Mouse (Mus musculus) MEL (cell line): ENCODE results near the gene Cpeb3.

ENCODE experiments used
- BHLHE40 ChIP-seq: IDR thresholded peaks from 2 replicates; pipeline ENCODE4 v1.6.1; 2012; ENCODE audit warnings: low read depth, mild to moderate bottlenecking, inconsistent platforms, low read length, improper control_type of control experiment, borderline replicate concordance
- CHD2 ChIP-seq: IDR thresholded peaks from 2 replicates; pipeline ENCODE4 v1.6.1; 2011; ENCODE audit warnings: low read length, improper control_type of control experiment
- CTCF ChIP-seq, 3 experiments: IDR thresholded peaks in 2 of 3; conservative IDR thresholded peaks in 1 of 3; 2 replicates each; pipeline ENCODE4 v1.5.1; 2011 to 2012; ENCODE audit warnings: low read length in 3 of 3, low read depth in 2 of 3, mild to moderate bottlenecking in 2 of 3, improper control_type of control experiment in 1 of 3, inconsistent platforms in 1 of 3, mixed read lengths in 1 of 3, moderate library complexity in 1 of 3; ENCODE audit not compliant: control insufficient read depth in 1 of 3, insufficient read depth in 1 of 3, poor library complexity in 1 of 3, severe bottlenecking in 1 of 3
- E2F4 ChIP-seq: IDR thresholded peaks from 2 replicates; pipeline ENCODE4 v1.6.1; 2011; ENCODE audit warnings: low read depth, low read length, improper control_type of control experiment, borderline replicate concordance
- ETS1 ChIP-seq: IDR thresholded peaks from 2 replicates; pipeline ENCODE4 v1.6.1; 2012; ENCODE audit warnings: low read depth, mild to moderate bottlenecking, inconsistent platforms, low read length, improper control_type of control experiment, moderate library complexity
- MAX ChIP-seq: IDR thresholded peaks from 2 replicates; pipeline ENCODE4 v1.6.1; 2011; ENCODE audit warnings: low read length, improper control_type of control experiment
- POLR2A ChIP-seq, 2 experiments: IDR thresholded peaks; 2 replicates each; pipeline ENCODE4 v1.6.1; 2011 to 2012; ENCODE audit warnings: low read length in 2 of 2, mild to moderate bottlenecking in 2 of 2, control low read depth in 1 of 2, improper control_type of control experiment in 1 of 2, low read depth in 1 of 2, moderate library complexity in 1 of 2; ENCODE audit not compliant: control insufficient read depth in 1 of 2, insufficient read depth in 1 of 2, poor library complexity in 1 of 2
- POLR2AphosphoS2 ChIP-seq: IDR thresholded peaks from 2 replicates; pipeline ENCODE4 v1.6.1; 2011; ENCODE audit warnings: low read length, improper control_type of control experiment
- SMC3 ChIP-seq: IDR thresholded peaks from 2 replicates; pipeline ENCODE4 v1.6.1; 2011; ENCODE audit warnings: low read depth, low read length, improper control_type of control experiment
- TCF12 ChIP-seq: IDR thresholded peaks from 2 replicates; pipeline ENCODE4 v1.6.1; 2014; ENCODE audit warnings: low read depth, mild to moderate bottlenecking, inconsistent platforms, low read length, improper control_type of control experiment, moderate library complexity
- UBTF ChIP-seq: IDR thresholded peaks from 2 replicates; pipeline ENCODE4 v1.6.1; 2012; ENCODE audit warnings: low read depth, mild to moderate bottlenecking, inconsistent platforms, low read length, improper control_type of control experiment, moderate library complexity, borderline replicate concordance; ENCODE audit not compliant: insufficient read depth
- USF1 ChIP-seq: IDR thresholded peaks from 2 replicates; pipeline ENCODE4 v1.6.1; 2014; ENCODE audit warnings: low read depth, mild to moderate bottlenecking, inconsistent platforms, low read length, improper control_type of control experiment, moderate library complexity
- ZNF384 ChIP-seq: IDR thresholded peaks from 2 replicates; pipeline ENCODE4 v1.6.1; 2012; ENCODE audit warnings: low read depth, mild to moderate bottlenecking, inconsistent platforms, low read length, improper control_type of control experiment

GRCm38 (mm10) chr19:37174116-37174715 is 34.2 kb downstream of the Cpeb3 start:
- no peak for TF ChIP-seq POLR2A (IDR thresholded peaks at IDR 0.05; ENCODE audit: control insufficient read depth in 1 of 2, insufficient read depth in 1 of 2, low read depth in 1 of 2, low read length in 2 of 2, poor library complexity in 1 of 2)
- TF ChIP-seq TCF12, result no peak
- no peak for TF ChIP-seq SMC3
- TF ChIP-seq CTCF (IDR thresholded peaks at IDR 0.05 in 2 of 3, conservative IDR thresholded peaks at IDR 0.05 in 1 of 3; ENCODE audit: control insufficient read depth in 1 of 3, insufficient read depth in 1 of 3, low read depth in 2 of 3, low read length in 3 of 3, poor library complexity in 1 of 3, severe bottlenecking in 1 of 3), result no peak
- no peak for TF ChIP-seq MAX
- no peak for TF ChIP-seq POLR2AphosphoS2
- TF ChIP-seq USF1, result no peak
- TF ChIP-seq UBTF, result no peak
- TF ChIP-seq BHLHE40, result no peak
- no peak for TF ChIP-seq E2F4
- TF ChIP-seq CHD2, result no peak
- TF ChIP-seq ZNF384, result no peak
- no peak for TF ChIP-seq ETS1
